Mouse (Mus musculus) frontal cortex, postnatal 10 days (tissue): ENCODE measurements around the gene Abca7.
"Not testable (repeated sequence)": the region's sequence is repeated elsewhere in the genome, so short reads cannot be mapped to it uniquely, and the experiment has no call there.

Source experiments
- DNase-seq, 2 experiments: peaks; one replicate each; pipeline ENCODE4 v3.0.0; 2022; ENCODE audit warnings: low spot score in 2 of 2, mixed read lengths in 1 of 2

Abca7 gene

GRCm38 (mm10) chr10:80021320-80021641 is 25.0 kb downstream of the Abca7 start:
- no peak for DNase-seq

DNA sequence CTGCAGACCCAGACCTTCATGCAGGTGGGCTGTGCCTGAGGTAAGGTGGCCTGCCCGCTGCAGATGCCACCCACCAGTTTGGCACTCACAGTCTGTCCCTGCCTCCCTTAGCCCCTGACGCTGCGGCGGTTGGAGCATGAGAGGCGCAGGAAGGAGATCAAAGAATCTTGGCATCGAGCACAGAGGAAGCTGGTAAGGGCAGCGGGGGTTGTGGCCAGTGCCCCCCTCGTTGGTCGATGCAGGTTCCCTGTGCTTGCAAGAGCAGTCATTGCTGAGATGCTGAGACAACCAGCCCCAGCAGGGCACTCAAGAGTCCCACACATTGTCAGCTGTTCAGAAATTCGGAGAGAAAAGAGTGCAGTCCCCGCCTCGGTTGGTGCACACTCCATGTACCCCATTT is 25.9 kb downstream of the Abca7 start:
- no peak for DNase-seq

- DNase-seq: no peak
Observed at GRCm38 (mm10) chr10:80022806-80023205, 26.5 kb downstream of the Abca7 start.

- no peak for DNase-seq
Observed at GRCm38 (mm10) chr10:80023758-80024157, 27.5 kb downstream of the Abca7 start.

DNA sequence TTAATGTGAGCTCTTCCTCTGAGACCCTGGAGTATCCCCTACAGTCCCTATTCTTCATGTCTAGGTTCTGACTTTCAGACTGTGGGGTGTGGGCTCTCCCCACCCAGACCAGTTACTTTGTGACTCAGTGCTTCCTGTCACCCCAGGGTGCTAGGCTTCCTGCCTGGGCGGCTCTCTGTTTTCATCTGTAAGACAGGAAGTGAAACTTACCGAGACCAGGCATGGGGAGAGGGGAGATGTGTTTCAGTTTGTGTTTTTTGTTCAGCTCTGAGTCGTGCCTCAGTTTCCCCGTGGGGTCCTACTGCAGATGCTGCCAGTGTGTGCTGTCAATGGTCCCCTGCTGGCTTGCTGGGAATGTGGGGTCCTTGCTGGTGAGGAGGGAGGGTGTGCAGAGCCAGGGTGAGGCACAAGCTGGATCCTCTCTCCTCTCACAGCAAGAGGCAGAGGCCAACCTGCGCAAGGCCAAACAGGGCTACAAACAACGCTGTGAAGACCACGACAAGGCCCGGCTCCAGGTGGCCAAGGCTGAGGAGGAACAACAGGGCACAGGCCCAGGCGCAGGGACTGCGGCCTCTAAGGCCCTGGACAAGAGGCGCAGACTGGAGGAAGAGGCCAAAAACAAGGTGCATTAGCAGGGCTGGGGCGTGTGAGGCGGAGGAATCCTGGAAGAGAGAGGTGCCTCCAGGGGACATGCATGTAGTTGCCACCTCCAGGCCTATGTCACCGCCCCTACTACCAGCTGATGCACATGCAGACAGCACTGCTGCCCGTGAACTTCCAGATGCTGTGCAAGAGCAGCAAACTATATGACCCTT is 28.1 kb downstream of the Abca7 start:
- no peak for DNase-seq

- no peak for DNase-seq
Observed at GRCm38 (mm10) chr10:80025044-80025347, 28.7 kb downstream of the Abca7 start.

DNA sequence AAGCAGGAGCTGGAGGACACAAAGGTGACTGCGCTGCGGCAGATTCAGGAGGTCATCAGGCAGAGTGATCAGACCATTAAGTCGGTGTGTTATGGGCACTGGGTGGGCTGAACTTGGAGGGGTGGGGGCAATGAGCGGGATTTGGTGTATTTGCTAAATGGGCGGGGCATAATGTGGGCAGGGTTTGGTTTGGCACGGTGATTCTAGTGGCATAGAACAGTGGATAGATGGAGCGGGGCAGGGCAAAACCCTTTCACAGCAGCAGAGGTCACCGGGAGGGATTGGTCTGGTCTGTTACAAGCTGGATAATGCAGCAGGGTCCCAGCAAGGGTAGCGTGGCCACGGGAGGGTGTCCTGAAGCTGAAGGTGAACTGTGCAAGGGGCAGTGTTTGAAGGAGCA is 29.2 kb downstream of the Abca7 start:
- no peak for DNase-seq

DNA sequence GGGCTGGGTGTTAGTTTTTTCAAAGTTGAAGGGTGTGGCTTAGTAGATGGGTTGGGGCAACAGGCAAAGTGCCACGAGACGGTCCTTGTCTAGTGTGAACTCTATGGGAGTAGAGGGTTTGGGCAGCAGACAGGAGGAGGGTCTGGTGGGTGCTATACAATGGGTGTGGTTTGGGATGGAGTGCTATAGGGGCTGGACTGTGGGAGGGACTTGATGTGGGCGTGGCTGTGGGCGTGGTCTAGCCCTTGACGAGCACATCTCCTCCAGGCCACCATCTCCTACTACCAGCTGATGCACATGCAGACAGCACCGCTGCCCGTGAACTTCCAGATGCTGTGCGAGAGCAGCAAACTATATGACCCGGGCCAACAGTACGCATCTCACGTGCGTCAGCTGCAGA is 29.6 kb downstream of the Abca7 start:
- DNase-seq: no peak

- DNase-seq: no peak
Observed at GRCm38 (mm10) chr10:80027681-80028520, 31.6 kb downstream of the Abca7 start.

DNA sequence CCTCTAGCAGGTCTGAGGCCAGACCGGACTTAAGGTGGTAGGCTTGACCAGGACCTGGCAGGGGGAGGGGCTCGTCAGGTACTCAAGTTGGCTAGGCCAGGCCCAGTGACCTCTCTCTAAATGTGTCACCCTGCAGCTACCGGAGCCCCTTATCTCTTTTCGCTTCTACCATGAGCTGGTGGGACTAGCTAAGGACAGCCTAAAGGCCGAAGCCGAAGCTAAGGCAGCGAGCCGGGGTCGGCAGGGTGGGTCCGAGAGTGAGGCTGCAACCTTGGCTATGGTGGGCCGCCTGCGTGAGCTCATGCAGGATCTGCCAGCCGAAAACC is 32.2 kb downstream of the Abca7 start:
- DNase-seq: no peak

GRCm38 (mm10) chr10:80030191-80030590 is 33.9 kb downstream of the Abca7 start:
- DNase-seq: no peak

DNA sequence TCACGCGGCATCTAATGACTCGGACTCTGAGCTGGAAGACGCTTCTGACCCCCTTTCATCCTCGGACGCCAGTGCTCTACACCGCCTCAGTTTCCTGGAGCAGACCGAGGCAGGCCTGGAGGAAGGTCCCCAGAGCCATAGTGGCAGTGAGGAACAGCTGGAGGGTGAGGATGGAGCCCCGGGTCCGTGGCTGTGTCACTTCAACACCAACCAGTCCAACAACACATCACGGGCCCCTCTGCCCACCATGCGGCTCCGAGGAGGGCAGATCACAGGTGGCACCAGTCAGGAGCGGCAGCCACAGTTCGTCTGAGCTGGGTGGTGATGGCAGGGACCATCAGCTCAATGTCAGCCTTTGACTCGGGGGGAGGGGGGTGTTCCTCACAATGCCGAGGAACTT is 34.4 kb downstream of the Abca7 start:
- no peak for DNase-seq

DNA sequence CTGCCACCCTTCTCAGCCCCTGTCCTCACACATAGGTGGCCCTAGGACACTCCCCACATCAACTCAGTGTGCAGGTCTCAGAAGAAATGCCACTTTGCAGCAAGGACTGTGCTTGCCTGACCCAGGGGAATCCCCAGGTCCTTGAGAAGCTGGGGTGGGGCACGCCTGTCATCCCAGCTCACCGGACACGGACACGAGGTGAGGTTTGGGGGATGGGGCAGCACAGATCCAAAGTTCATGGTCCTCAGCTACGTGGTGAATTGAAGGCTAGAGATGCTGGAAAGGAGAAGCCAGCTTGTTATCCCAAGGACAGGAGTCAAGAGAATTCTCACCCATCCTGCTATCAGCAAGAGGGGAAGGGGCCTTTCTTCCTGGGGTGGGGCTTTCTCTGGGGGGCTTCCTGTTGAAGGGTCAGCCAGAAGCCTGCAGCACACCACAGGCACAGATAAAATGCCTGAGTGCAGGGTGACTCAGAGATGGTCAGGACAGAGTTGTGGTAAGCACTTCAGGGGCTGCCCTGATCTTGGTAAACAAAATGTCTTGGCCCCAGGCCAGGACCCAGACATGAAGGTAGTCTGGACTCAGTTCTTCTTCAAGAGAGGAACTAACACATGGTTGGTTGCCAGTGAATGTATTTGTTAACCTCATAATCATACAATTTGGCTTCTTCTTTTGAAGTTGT is 36.6 kb downstream of the Abca7 start:
- no peak for DNase-seq

DNA sequence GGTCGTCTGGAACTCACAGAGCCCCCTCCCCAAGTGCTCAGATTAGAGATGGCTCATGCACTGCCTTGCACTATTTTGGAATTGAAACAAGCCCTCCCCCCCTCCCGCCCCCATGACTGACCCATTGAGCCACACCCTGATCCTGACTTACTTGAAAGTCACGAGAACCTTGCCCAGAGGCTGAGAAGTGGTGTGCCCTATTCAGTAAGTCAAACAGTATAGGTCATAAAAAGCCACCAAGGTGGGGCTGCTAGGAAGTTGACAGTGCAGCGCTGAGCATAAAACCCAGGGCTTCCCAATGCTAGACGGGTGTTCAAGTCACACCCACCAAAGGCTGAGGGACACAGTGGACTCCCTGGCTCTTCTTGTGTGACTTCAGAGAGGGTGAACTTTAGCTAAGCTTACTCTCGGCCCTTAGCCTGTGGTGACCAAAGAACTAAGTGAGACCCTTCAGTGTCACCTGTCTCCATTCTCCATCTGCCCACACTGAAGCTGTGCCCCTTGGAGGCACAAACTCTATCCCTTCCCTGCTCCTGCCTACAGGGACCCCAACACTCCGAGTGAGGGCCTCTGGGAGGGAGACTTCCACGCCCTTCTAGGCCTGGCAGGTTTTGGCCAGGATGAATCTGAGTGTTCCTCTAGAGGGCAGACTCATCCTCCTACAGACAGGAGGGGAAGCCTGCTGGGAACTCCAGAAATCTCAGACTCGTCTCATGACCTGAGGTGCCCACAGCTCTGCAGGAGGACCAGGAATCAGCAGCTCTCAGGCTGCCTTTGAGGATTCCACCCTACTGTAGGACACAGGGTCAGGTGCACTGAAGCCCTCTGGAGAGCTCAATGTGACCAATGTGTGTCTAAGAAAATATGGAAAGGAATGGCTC is 37.5 kb downstream of the Abca7 start:
- DNase-seq: no peak

- DNase-seq: no peak
Observed at GRCm38 (mm10) chr10:80035148-80035547, 38.9 kb downstream of the Abca7 start.

DNA sequence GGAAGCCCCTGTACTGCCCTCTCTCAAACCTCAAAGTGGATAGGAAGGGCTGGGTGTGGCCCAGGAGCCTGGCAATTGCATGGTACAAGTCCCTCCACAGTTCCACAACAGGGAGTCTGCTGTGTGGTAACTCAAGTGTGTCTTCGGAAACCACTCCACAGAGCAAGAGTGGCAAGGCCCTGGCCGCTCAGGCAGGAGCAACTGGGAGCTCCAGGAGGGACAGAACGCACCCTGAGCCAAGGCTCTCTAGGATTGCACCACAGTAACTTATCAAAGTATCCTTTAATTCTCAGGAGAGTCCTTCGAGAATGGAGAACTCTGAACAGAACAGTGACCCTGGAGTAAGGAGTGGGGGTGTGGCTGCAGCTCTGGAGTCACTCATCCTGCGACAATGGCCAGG is 39.4 kb downstream of the Abca7 start:
- no peak for DNase-seq

DNA sequence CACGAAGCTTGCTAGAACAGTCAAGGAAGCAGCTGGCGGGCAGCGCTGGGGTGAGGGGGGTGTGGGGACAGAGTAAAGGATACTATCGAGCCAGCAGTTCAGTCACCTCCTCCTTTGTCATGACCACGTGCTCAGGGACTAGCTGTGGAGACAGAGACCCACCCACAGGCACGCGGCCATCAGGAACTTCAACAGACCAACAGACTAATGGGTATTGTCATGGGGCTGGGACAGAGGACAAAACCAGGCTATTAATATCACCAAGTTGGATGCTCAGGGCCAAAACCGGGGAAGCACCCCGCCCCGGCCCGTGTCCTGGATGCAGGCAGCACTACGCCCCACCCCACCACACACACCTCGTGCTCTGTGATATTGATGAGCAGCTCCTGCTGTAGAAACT is 40.5 kb downstream of the Abca7 start:
- no peak for DNase-seq

GRCm38 (mm10) chr10:80039559-80039979 is 43.3 kb downstream of the Abca7 start, which contains the start of gene Polr2e:
TSS of gene Polr2e (minus strand) at chr10:80039795.
- DNase-seq: peak; percentile 97 to 98

GRCm38 (mm10) chr10:80041409-80042060 is 45.2 kb downstream of the Abca7 start:
- DNase-seq: not testable (repeated sequence)

- no peak for DNase-seq
Observed at GRCm38 (mm10) chr10:80044087-80044486, 47.8 kb downstream of the Abca7 start.

DNA sequence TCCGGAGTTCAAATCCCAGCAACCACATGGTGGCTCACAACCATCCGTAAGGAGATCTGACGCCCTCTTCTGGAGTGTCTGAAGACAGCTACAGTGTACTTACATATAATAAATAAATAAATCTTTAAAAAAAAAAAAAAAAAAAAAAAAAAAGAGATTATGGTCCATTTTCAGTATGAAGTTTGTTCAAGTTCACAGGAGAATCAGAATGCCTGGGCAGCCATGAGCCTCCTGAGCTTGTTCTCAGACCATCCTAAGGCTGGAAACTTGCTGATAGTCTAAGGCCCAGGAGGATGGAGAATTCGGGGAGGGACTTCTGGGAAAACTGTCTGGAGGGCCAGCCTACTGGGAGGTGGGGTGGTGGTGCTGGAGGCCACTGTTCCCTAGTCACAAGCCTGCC is 49.1 kb downstream of the Abca7 start:
- not testable (repeated sequence) for DNase-seq
